Mouse (Mus musculus): ENCODE measurements around the gene Sel1l2. TPM values are rescaled to one million over a fixed set of nuclear protein-coding genes. Genes with fewer than 3 reads are reported as not detected.
"Not testable (repeated sequence)": the region's sequence is repeated elsewhere in the genome, so short reads cannot be mapped to it uniquely, and the experiment has no call there.

Sel1l2 gene
- polyA plus RNA-seq, 1 experiment from 2014 or later, result not detected

GRCm38 (mm10) chr2:140200713-140201112 is 188.8 kb downstream of the Sel1l2 start:
- Histone ChIP-seq H3K27ac (replicated peaks) (no peak overlapping the region), H3K4me1 (no peaks in the 10 kb centered on the region), H3K9me3 (no peaks in the 10 kb centered on the region), H3K36me3 (replicated peaks) (peaks cover 54% of the 10 kb centered on the region), H3K4me3 (no peak overlapping the region), H3K27me3 (replicated peaks; ENCODE audit: low read depth, poor library complexity, severe bottlenecking) (no peaks in the 10 kb centered on the region)
- no peak for DNase-seq (ENCODE audit: low spot score)
- WGBS, result 79% methylated on average over 2 of the region's 2 CpGs

- H3K4me3 ChIP-seq; H3K27ac ChIP-seq (replicated peaks); H3K27me3 ChIP-seq (replicated peaks; ENCODE audit: low read depth, poor library complexity, severe bottlenecking); H3K9me3 ChIP-seq; DNase-seq (ENCODE audit: low spot score); H3K4me1 ChIP-seq: not testable (repeated sequence)
- 91% methylated on average over 3 of the region's 3 CpGs for WGBS
- peaks cover 59% of the 10 kb centered on the region for H3K36me3 ChIP-seq (replicated peaks)
These were observed 203.8 kb downstream of the Sel1l2 start for GRCm38 (mm10) chr2:140185685-140186210.

Other genes with a start within 250 kb of the Sel1l2 start
- not detected in 2 replicates for gene Gm17374, start 237.7 kb downstream of the Sel1l2 start, polyA plus RNA-seq (2016; fragmentation: Nextera tagmentation; extraction: Ambion mirVana)
- 29.8 and 33.2 TPM in 2 replicates for gene Esf1, start 219.1 kb downstream of the Sel1l2 start, polyA plus RNA-seq (2016; fragmentation: Nextera tagmentation; extraction: Ambion mirVana)
- gene Ndufaf5, start 219.1 kb downstream of the Sel1l2 start, polyA plus RNA-seq (2016; fragmentation: Nextera tagmentation; extraction: Ambion mirVana), result 26.7 and 28.7 TPM in 2 replicates
- gene Macrod2, start 5.6 kb upstream of the Sel1l2 start, polyA plus RNA-seq (2016; fragmentation: Nextera tagmentation; extraction: Ambion mirVana), result 23.6 and 25.8 TPM in 2 replicates

Measured in embryonic facial prominence, embryonic 10.5 days (tissue).